Mouse (Mus musculus): ENCODE data around the gene Spats2l. TPM values are rescaled to one million over a fixed set of nuclear protein-coding genes. Genes with fewer than 3 reads are reported as not detected.

Spats2l gene
- polyA plus RNA-seq, 1 experiment from 2014 or later = 53.0 TPM

GRCm38 (mm10) chr1:57810221-57810620 is 36.3 kb downstream of the Spats2l start:
- ATAC-seq = no peak
- WGBS = 59% methylated on average over 4 of the region's 4 CpGs
- H3K4me3 ChIP-seq (ENCODE audit: low read length) = no peak overlapping the region
- H3K27ac ChIP-seq (ENCODE audit: low read length) = no peak overlapping the region
- no peaks in the 10 kb centered on the region for H3K27me3 ChIP-seq (replicated peaks; ENCODE audit: control insufficient read depth, insufficient read depth, low read length)
- no peak overlapping the region for H3K9ac ChIP-seq (ENCODE audit: low read depth, low read length)
- H3K4me1 ChIP-seq (ENCODE audit: control insufficient read depth, insufficient read depth, low read length) = peaks cover 3% of the 10 kb centered on the region; the same call in 1 of the 2 replicates
- no peaks in the 10 kb centered on the region for H3K9me3 ChIP-seq (ENCODE audit: control insufficient read depth, low read length)
- no peak overlapping the region for H3K4me2 ChIP-seq (ENCODE audit: low read depth, low read length)
- no peaks in the 10 kb centered on the region for H3K36me3 ChIP-seq (ENCODE audit: control insufficient read depth, insufficient read depth, low read length)

- Histone ChIP-seq H3K27me3 (replicated peaks; ENCODE audit: control insufficient read depth, insufficient read depth, low read length) (no peaks in the 10 kb centered on the region), H3K27ac (ENCODE audit: low read length) (no peak overlapping the region), H3K36me3 (ENCODE audit: control insufficient read depth, insufficient read depth, low read length) (no peaks in the 10 kb centered on the region), H3K4me2 (ENCODE audit: low read depth, low read length) (no peak overlapping the region), H3K9me3 (ENCODE audit: control insufficient read depth, low read length) (no peaks in the 10 kb centered on the region), H3K4me3 (ENCODE audit: low read length) (no peak overlapping the region), H3K4me1 (ENCODE audit: control insufficient read depth, insufficient read depth, low read length) (no peaks in the 10 kb centered on the region), H3K9ac (ENCODE audit: low read depth, low read length) (no peak overlapping the region)
- 60% methylated on average over 2 of the region's 2 CpGs for WGBS
- no peak for ATAC-seq
Measured at GRCm38 (mm10) chr1:57817103-57817502, 43.1 kb downstream of the Spats2l start.

GRCm38 (mm10) chr1:57820428-57820997 is 46.6 kb downstream of the Spats2l start:
- WGBS = 61% methylated on average over 6 of the region's 6 CpGs

GRCm38 (mm10) chr1:57824966-57825759 is 51.2 kb downstream of the Spats2l start:
- no peaks in the 10 kb centered on the region for H3K36me3 ChIP-seq (ENCODE audit: control insufficient read depth, insufficient read depth, low read length)
- no peak for ATAC-seq
- H3K9me3 ChIP-seq (ENCODE audit: control insufficient read depth, low read length) = no peaks in the 10 kb centered on the region
- no peak overlapping the region for H3K4me2 ChIP-seq (ENCODE audit: low read depth, low read length)
- no peak overlapping the region for H3K4me3 ChIP-seq (ENCODE audit: low read length)
- no peak overlapping the region for H3K9ac ChIP-seq (ENCODE audit: low read depth, low read length)
- no peaks in the 10 kb centered on the region for H3K4me1 ChIP-seq (ENCODE audit: control insufficient read depth, insufficient read depth, low read length)
- no peaks in the 10 kb centered on the region for H3K27me3 ChIP-seq (replicated peaks; ENCODE audit: control insufficient read depth, insufficient read depth, low read length)
- H3K27ac ChIP-seq (ENCODE audit: low read length) = no peak overlapping the region
- 64% methylated on average over 17 of the region's 17 CpGs for WGBS

More at GRCm38 (mm10) chr1:57820428-57820997, 46.6 kb downstream of the Spats2l start:
- Histone ChIP-seq H3K4me3 (ENCODE audit: low read length) (no peak overlapping the region), H3K27ac (ENCODE audit: low read length) (no peak overlapping the region), H3K4me1 (ENCODE audit: control insufficient read depth, insufficient read depth, low read length) (no peaks in the 10 kb centered on the region), H3K4me2 (ENCODE audit: low read depth, low read length) (no peak overlapping the region), H3K9me3 (ENCODE audit: control insufficient read depth, low read length) (no peaks in the 10 kb centered on the region), H3K36me3 (ENCODE audit: control insufficient read depth, insufficient read depth, low read length) (no peaks in the 10 kb centered on the region), H3K27me3 (replicated peaks; ENCODE audit: control insufficient read depth, insufficient read depth, low read length) (no peaks in the 10 kb centered on the region), H3K9ac (ENCODE audit: low read depth, low read length) (no peak overlapping the region)
- ATAC-seq = no peak

GRCm38 (mm10) chr1:57826245-57826644 is 52.3 kb downstream of the Spats2l start:
- no peaks in the 10 kb centered on the region for H3K4me1 ChIP-seq (ENCODE audit: control insufficient read depth, insufficient read depth, low read length)
- H3K4me2 ChIP-seq (ENCODE audit: low read depth, low read length) = no peak overlapping the region
- H3K9ac ChIP-seq (ENCODE audit: low read depth, low read length) = no peak overlapping the region
- H3K36me3 ChIP-seq (ENCODE audit: control insufficient read depth, insufficient read depth, low read length) = no peaks in the 10 kb centered on the region
- H3K27ac ChIP-seq (ENCODE audit: low read length) = no peak overlapping the region
- 78% methylated on average over 9 of the region's 9 CpGs for WGBS
- H3K4me3 ChIP-seq (ENCODE audit: low read length) = no peak overlapping the region
- ATAC-seq = no peak
- no peaks in the 10 kb centered on the region for H3K27me3 ChIP-seq (replicated peaks; ENCODE audit: control insufficient read depth, insufficient read depth, low read length)
- H3K9me3 ChIP-seq (ENCODE audit: control insufficient read depth, low read length) = no peaks in the 10 kb centered on the region

- no peaks in the 10 kb centered on the region for H3K27me3 ChIP-seq (replicated peaks; ENCODE audit: control insufficient read depth, insufficient read depth, low read length)
- no peak overlapping the region for H3K4me3 ChIP-seq (ENCODE audit: low read length)
- no peak overlapping the region for H3K27ac ChIP-seq (ENCODE audit: low read length)
- peak; percentile 85 for ATAC-seq
- H3K4me1 ChIP-seq (ENCODE audit: control insufficient read depth, insufficient read depth, low read length) = 0 out of 2 replicates have a peak, but pooled peaks cover 2% of the 10 kb centered on the region
- WGBS = 65% methylated on average over 2 of the region's 2 CpGs
- H3K36me3 ChIP-seq (ENCODE audit: control insufficient read depth, insufficient read depth, low read length) = no peaks in the 10 kb centered on the region
- no peaks in the 10 kb centered on the region for H3K9me3 ChIP-seq (ENCODE audit: control insufficient read depth, low read length)
- no peak overlapping the region for H3K9ac ChIP-seq (ENCODE audit: low read depth, low read length)
- no peak overlapping the region for H3K4me2 ChIP-seq (ENCODE audit: low read depth, low read length)
Measured at GRCm38 (mm10) chr1:57833145-57833544, 59.2 kb downstream of the Spats2l start.

GRCm38 (mm10) chr1:57835128-57835527 is 61.2 kb downstream of the Spats2l start:
- 58% methylated on average over 7 of the region's 7 CpGs for WGBS
- no peaks in the 10 kb centered on the region for H3K36me3 ChIP-seq (ENCODE audit: control insufficient read depth, insufficient read depth, low read length)
- H3K4me3 ChIP-seq (ENCODE audit: low read length) = no peak overlapping the region
- no peaks in the 10 kb centered on the region for H3K27me3 ChIP-seq (replicated peaks; ENCODE audit: control insufficient read depth, insufficient read depth, low read length)
- no peak overlapping the region for H3K9ac ChIP-seq (ENCODE audit: low read depth, low read length)
- no peaks in the 10 kb centered on the region for H3K9me3 ChIP-seq (ENCODE audit: control insufficient read depth, low read length)
- no peak overlapping the region for H3K27ac ChIP-seq (ENCODE audit: low read length)
- no peak for ATAC-seq
- H3K4me2 ChIP-seq (ENCODE audit: low read depth, low read length) = no peak overlapping the region
- H3K4me1 ChIP-seq (ENCODE audit: control insufficient read depth, insufficient read depth, low read length) = 0 out of 2 replicates have a peak, but pooled peaks cover 2% of the 10 kb centered on the region

GRCm38 (mm10) chr1:57836686-57837317 is 62.8 kb downstream of the Spats2l start:
- 70% methylated on average over 5 of the region's 5 CpGs for WGBS
- H3K27me3 ChIP-seq (replicated peaks; ENCODE audit: control insufficient read depth, insufficient read depth, low read length) = no peaks in the 10 kb centered on the region
- H3K27ac ChIP-seq (ENCODE audit: low read length) = no peak overlapping the region
- no peak overlapping the region for H3K4me2 ChIP-seq (ENCODE audit: low read depth, low read length)
- 0 out of 2 replicates have a peak, but pooled peaks cover 2% of the 10 kb centered on the region for H3K4me1 ChIP-seq (ENCODE audit: control insufficient read depth, insufficient read depth, low read length)
- ATAC-seq = no peak
- no peak overlapping the region for H3K4me3 ChIP-seq (ENCODE audit: low read length)
- H3K9me3 ChIP-seq (ENCODE audit: control insufficient read depth, low read length) = no peaks in the 10 kb centered on the region
- no peak overlapping the region for H3K9ac ChIP-seq (ENCODE audit: low read depth, low read length)
- no peaks in the 10 kb centered on the region for H3K36me3 ChIP-seq (ENCODE audit: control insufficient read depth, insufficient read depth, low read length)

- H3K4me3 ChIP-seq (ENCODE audit: low read length) = no peak overlapping the region
- H3K4me2 ChIP-seq (ENCODE audit: low read depth, low read length) = no peak overlapping the region
- H3K4me1 ChIP-seq (ENCODE audit: control insufficient read depth, insufficient read depth, low read length) = 0 out of 2 replicates have a peak, but pooled peaks cover 7% of the 10 kb centered on the region
- no peaks in the 10 kb centered on the region for H3K36me3 ChIP-seq (ENCODE audit: control insufficient read depth, insufficient read depth, low read length)
- H3K27ac ChIP-seq (ENCODE audit: low read length) = no peak overlapping the region
- H3K9ac ChIP-seq (ENCODE audit: low read depth, low read length) = no peak overlapping the region
- 78% methylated on average over 6 of the region's 6 CpGs for WGBS
- no peaks in the 10 kb centered on the region for H3K9me3 ChIP-seq (ENCODE audit: control insufficient read depth, low read length)
- no peak for ATAC-seq
- H3K27me3 ChIP-seq (replicated peaks; ENCODE audit: control insufficient read depth, insufficient read depth, low read length) = no peaks in the 10 kb centered on the region
Measured at GRCm38 (mm10) chr1:57839863-57840262, 65.9 kb downstream of the Spats2l start.

Measured in intestine, embryonic 16.5 days (tissue).